Mouse (Mus musculus): Measurements from ENCODE around the gene Pax7.

Pax7 gene

DNA sequence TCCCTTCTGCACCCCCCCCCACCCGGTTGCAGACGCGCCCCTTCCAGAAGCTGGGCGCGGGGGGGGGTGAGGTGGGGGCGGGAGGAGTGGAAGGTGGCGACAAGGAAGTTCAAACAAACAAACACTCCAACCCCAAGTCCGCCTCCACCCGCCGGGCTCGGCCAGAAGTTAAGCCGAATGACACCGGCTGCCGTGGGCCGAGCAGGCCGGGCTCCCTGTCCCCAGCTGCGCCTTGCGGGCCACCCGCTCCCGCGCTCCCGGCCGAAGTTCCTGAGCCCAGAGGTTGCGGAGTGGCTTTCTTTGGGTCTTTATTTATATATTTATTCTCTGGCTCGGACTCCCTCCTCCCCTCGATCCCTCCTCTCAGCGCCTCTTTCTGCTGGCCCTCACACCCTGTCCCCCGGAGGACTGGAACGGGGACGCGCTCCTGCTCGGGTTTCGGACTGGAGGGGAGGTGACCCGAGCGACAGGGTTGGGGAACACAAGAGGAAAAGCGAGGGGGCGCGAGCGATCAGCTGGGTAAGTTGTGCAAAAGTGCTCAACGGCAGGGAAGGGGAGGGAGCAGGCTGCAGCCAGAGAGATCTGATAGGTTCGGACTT is at the start of gene Pax7:
TSS of gene Pax7 (minus strand) at position 493 of the 599 bp plus-strand sequence.
- DNase-seq (ENCODE audit: low spot score) = no peak

DNA sequence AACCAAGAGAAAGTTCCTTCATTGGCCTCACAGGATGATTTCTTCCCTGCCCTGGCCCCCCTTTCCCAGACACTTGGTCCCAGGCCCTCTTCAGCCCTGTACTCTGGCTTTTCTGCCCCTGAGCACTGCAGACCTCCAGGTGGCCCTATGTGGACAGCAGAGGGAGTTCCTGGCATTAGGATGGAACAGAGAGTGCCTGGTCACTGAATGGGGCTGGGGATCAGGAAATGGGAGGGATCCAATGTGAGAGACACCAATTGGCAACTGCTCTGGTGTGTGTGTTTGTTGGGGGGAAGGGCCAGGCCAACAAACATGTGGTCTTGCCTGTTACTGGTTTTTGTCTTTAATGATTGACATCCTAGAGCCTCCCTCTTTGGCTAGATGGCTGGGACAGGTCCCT is 48.5 kb upstream of the Pax7 start:
- no peak for DNase-seq (ENCODE audit: low spot score)

- no peak for DNase-seq (ENCODE audit: low spot score)
These were observed 46.0 kb upstream of the Pax7 start for GRCm38 (mm10) chr4:139879324-139879723.

GRCm38 (mm10) chr4:139878443-139878842 is 45.1 kb upstream of the Pax7 start:
- no peak for DNase-seq (ENCODE audit: low spot score)

DNA sequence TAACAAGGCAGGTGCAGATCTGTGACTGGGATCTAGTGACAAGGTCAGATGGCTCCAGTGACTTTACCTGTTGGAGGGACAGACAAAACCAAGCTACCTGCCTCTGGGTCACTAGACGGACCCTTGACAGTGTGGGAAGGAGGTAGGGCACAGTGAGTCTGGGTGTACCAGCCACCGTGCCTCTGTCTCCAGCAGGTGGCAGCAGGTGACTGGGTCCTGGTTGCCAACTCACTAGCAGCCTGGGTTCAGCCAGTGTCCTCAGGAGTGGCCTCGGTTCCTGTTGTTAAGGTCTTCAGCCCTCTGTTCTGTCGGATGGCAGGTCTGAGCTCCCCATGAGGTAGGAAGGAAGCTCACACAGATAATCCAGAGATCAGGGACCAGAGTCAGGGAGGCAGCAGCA is 43.9 kb upstream of the Pax7 start:
- peak; percentile 36 for DNase-seq (ENCODE audit: low spot score)

- DNase-seq (ENCODE audit: low spot score) = peak; percentile 32
These were observed 39.3 kb upstream of the Pax7 start for GRCm38 (mm10) chr4:139872595-139872994.

- DNase-seq (ENCODE audit: low spot score) = no peak
These were observed 38.4 kb upstream of the Pax7 start for GRCm38 (mm10) chr4:139871699-139872098.

- no peak for DNase-seq (ENCODE audit: low spot score)
These were observed 29.9 kb upstream of the Pax7 start for GRCm38 (mm10) chr4:139863218-139863617.

- peak; percentile 71 for DNase-seq (ENCODE audit: low spot score)
These were observed 25.4 kb upstream of the Pax7 start for GRCm38 (mm10) chr4:139858635-139859176.

DNA sequence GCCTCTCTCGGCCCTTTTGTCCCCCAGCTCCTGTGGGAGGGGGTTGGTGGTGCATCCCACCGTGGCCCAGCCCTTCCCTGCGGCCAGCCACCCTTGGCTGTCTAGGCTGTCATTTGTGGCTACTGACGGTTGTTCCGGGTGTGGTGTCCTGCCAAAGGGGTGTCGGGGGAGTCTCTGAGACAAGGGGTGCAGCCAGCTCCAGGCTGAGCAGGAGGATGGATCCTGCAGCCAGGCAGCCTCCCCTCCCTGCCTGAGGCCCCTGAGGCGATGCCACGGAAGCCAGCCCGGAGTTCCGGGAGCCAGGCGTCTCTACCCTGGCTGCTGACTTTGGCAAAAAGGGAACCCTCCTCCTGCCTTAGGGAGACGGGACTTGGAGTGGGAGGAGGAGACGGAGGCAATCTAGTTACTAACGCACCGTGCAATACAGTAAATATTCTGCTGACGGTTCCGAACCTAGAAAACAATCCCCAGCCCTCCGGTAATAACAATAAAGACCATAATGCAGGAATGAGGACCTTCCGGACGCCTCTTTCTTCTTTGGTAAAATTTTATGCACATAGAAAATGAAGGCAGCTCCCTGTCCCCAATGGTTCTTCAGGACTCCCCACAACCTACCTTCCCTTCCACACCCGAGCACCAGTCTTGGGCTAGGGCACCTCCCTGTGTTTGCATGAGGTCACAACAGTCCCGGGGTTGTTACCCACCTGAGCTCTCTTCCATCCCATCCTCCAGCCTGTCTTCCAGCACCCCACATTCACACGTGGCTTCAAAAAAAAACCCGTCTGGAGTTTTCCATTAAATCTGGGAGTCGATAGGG is 19.1 kb upstream of the Pax7 start:
- DNase-seq (ENCODE audit: low spot score) = no peak

DNA sequence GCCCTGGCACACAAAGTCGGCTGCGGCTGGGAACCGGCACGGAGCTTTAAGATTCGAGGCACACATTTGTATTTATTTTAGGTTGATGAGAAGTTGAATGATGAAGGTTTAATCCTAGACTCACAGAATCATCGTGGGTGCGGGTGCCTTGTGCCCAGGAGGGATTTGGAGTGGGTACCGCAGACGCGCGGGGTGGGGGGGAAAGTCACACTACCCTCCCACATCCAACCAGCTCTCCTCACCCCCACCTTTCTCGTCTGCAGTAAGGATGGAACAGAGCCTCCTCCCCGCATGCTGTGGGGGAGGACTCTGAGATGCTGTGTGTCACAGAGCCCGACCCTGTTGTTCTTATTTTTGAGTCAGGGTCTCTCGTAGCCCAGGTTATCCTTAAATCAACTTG is 18.1 kb upstream of the Pax7 start:
- no peak for DNase-seq (ENCODE audit: low spot score)

DNA sequence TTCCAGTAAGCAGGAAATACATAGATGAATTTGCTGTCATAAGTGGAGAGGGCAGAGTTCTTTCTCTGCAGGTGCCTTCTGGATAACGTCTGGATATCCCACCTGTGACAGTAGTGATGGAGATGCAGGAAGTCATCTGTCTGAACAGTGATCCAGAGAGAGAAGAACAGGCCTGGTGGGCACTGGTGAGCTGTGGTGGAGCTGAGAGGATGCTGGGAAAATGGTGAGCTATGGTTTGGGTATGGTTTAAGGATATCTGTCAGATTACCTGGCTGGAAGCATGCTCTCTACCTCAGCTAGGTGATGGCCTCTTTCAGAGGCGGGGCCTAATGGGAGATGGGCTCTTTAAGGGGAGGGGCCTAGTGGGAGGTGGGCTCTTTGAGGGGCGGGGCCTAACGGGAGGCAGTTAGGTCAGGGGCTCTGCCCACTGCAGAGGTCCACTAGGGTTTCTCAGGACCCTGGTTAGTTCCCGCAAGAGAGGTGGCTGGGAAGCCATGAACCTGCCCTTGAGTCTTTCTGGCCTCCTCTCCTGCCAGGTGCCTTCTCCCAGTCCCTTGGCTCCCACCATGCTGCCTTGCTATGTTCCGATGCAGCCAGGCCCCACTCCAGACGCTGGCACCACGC is 17.3 kb upstream of the Pax7 start:
- no peak for DNase-seq (ENCODE audit: low spot score)

GRCm38 (mm10) chr4:139843456-139843855 is 10.1 kb upstream of the Pax7 start:
- no peak for DNase-seq (ENCODE audit: low spot score)

DNA sequence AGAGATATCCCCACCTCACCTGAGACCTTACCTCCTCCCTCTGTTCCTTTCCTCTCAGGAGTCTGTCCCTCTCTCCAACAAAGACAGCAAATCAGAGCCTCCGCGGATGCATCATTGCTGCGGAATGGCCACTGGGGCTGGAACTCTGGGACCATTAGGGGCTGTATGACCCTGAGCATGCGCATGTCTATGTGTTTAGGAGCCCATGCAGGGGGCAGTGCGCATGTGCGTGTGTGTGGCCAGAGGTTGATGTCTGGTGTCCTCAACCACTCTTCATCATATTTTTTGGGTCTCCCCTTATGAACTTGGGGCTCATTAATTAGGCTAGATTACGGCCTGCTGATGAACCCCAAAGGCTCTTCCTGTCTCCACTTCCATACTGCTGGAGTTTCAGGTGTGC is 9.6 kb upstream of the Pax7 start:
- DNase-seq (ENCODE audit: low spot score) = no peak

- DNase-seq (ENCODE audit: low spot score) = no peak
These were observed 7.7 kb upstream of the Pax7 start for GRCm38 (mm10) chr4:139840939-139841500.

DNA sequence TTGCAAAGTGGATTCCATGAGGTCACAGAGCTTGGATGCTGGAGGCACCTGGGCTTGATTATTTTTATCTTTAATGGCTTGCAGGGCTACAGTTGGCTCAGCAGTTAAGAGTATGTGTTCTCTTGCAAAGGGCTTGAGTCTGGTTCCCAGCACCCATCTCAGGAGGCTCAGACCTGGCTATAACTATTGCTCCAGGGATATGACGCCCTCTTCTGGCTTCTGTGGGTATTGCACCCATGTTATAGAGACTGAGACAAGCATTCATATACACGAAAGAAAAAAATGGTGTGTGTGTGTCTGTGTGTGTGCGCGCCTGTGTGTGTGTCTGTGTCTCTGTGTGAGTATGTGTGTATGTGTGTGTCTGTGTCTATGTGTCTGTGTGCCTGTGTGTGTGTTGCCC is 7.1 kb upstream of the Pax7 start:
- no peak for DNase-seq (ENCODE audit: low spot score)

DNA sequence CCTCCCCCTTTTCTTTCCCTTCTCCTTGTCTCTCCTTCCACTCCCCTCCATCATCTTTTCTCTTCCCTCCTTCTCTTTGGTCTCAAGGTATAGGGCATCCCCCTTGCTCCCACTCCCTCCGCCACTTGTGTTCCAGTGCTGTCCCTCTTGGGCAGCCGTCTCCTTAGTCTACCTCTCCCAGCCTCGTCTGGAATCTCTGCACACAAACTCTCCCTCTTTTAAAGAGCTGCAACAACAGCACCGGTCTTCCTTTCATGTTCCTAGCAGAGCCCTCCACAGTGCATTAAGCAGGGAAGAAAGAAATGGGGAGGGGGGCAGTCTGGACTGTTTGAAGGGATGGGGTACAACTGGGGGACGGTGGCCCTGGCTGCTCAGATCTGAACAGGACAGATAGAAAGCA is 3.4 kb upstream of the Pax7 start:
- DNase-seq (ENCODE audit: low spot score) = no peak

DNA sequence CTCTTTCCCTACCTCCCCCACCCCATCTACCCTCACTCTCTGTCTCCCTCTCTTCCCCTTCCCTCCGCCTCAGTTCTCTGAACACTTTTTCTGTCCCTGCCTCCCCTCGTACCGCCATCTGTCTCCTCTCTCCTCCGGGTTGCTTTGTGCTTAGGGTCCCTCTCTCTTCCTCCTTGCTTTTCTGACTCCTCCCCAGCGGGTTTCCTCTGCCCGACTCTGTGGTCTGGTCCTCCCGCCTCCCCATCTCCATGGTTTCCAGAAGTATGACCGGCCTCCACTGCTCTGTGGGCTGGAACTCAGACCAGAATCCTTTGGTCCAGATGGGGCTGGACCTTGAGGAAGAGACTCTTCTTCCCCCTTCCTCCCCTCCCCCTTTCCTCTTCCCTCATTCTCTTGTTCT is 2.9 kb upstream of the Pax7 start:
- DNase-seq (ENCODE audit: low spot score) = no peak

- DNase-seq (ENCODE audit: low spot score) = no peak
These were observed 581 bp upstream of the Pax7 start for GRCm38 (mm10) chr4:139833817-139834401.

GRCm38 (mm10) chr4:139832281-139833035 is 870 bp downstream of the Pax7 start:
- DNase-seq (ENCODE audit: low spot score) = no peak

DNA sequence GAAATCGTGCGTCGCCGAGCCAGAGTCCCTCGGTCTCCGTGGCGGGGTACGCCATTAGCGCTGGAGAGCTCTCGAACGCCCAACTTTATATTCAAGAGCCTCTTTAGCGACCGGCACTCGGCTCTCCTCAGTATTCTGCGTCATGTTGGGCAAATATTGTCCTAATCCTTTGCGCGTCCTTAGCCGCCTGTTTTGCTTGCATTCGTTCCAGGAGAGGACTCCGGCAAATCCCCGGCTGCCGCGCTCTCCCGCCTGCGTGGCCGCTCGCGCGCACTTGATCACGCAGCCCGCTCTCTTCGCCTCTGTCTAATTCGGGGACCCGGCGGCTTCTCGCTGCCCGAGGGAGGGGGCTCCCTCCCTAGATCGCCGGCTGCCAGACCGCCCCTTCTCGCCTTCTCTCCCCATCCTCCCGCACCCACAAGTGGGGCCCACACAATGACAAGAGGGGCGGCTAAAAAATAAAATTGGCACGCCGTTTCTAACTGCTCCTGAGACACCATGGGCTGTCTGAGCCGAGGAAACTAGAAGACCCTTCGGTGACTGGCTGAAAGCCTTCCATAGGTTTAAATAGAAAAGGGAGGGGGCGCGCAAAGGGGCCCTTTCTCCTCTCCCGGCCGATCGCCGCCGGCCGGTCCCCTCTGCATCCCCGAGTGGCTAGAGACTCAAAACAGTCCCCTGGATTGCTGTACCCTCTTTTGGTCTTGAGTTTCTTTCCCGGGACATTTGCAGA is 1.7 kb downstream of the Pax7 start:
- no peak for DNase-seq (ENCODE audit: low spot score)
